Mouse (Mus musculus): ENCODE measurements around the gene Rap1gap. TPM values are rescaled to one million over a fixed set of nuclear protein-coding genes. Genes with fewer than 3 reads are reported as not detected.

Gene Rap1gap
- 10 to 100 TPM; 10.9 to 12.2 TPM for total RNA-seq (2023)

DNA sequence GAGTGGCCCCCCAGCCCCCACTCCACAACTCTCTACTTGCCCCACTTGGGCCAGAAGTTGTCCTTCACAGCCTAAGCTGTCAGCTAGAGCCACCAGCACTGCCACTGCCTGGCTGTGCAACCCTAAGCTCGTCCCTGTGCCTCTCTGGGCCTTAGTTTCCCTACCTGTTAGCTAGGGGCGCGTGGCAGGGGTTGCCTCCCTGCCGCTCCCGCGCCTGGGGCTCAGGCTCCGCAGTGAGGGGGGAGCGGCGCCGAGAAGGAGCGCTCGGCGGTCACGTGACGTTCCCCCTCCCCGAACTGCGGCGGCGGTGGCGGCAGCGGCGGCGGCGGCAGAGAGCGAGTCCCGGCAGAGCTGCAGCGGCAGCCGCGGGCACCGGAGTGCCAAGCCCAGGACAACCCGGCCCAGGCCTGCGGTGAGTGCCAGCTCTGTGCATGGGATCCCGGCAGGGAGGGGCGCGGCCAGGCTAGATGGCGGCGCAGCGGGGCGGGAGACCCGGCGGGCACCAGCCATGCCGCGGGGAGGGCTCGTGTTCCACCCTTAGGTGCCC lies at the start of gene Rap1gap:
Gene Rap1gap, plus strand, starts transcription at position 294 of the 547 bp plus-strand sequence.

Other genes starting within 250 kb of the Rap1gap start
- gene Cela3b, start 234.2 kb upstream of the Rap1gap start, total RNA-seq (2023), result not detected
- not detected for gene 1700013G24Rik, start 211.4 kb upstream of the Rap1gap start, total RNA-seq (2023)
- gene Hspg2, start 196.0 kb upstream of the Rap1gap start, total RNA-seq (2023), result 1 to 10 TPM; 1.3 to 3.9 TPM
- gene Ldlrad2, start 90.2 kb upstream of the Rap1gap start, total RNA-seq (2023), result not detected
- gene Usp48, start 71.0 kb upstream of the Rap1gap start, total RNA-seq (2023), result 100 to 1,000 TPM; 231 to 246 TPM
- gene Alpl, start 131.7 kb downstream of the Rap1gap start, total RNA-seq (2023), result 10 to 100 TPM; 41.5 to 41.8 TPM
- 10 to 100 TPM; 16.5 to 38.3 TPM for gene Ece1, start 197.5 kb downstream of the Rap1gap start, total RNA-seq (2023)